Mouse (Mus musculus) frontal cortex, adult (tissue): ENCODE results near the gene Otogl.

Source experiments
- ATAC-seq: cut with Nextera tagmentation; 2 replicates; pipeline ENCODE4 v1.9.2; 2017; ENCODE audit warnings: mild to moderate bottlenecking, moderate library complexity, mixed read lengths; ENCODE audit not compliant: low TSS enrichment

The Otogl gene

GRCm38 (mm10) chr10:107905274-107906034 lies 6.5 kb downstream of the Otogl start:
- ATAC-seq: no peak

GRCm38 (mm10) chr10:107901958-107902357 lies 10.0 kb downstream of the Otogl start:
- ATAC-seq: no peak

- no peak for ATAC-seq
Observed at GRCm38 (mm10) chr10:107901204-107901879, 10.6 kb downstream of the Otogl start.

GRCm38 (mm10) chr10:107899946-107900345 lies 12.0 kb downstream of the Otogl start:
- no peak for ATAC-seq

- no peak for ATAC-seq
Observed at GRCm38 (mm10) chr10:107896158-107896557, 15.8 kb downstream of the Otogl start.

- ATAC-seq: no peak
Observed at GRCm38 (mm10) chr10:107894663-107895581, 17.0 kb downstream of the Otogl start.

- no peak for ATAC-seq
Observed at GRCm38 (mm10) chr10:107890400-107890799, 21.5 kb downstream of the Otogl start.

GRCm38 (mm10) chr10:107872542-107872941 lies 39.4 kb downstream of the Otogl start:
- no peak for ATAC-seq

- no peak for ATAC-seq
Observed at GRCm38 (mm10) chr10:107872109-107872508, 39.8 kb downstream of the Otogl start.

- no peak for ATAC-seq
Observed at GRCm38 (mm10) chr10:107870540-107870939, 41.4 kb downstream of the Otogl start.

- no peak for ATAC-seq
Observed at GRCm38 (mm10) chr10:107868904-107869303, 43.0 kb downstream of the Otogl start.

GRCm38 (mm10) chr10:107867414-107867813 lies 44.5 kb downstream of the Otogl start:
- no peak for ATAC-seq

GRCm38 (mm10) chr10:107860235-107860917 lies 51.6 kb downstream of the Otogl start:
- ATAC-seq: no peak

- no peak for ATAC-seq
Observed at GRCm38 (mm10) chr10:107859220-107859619, 52.7 kb downstream of the Otogl start.

- ATAC-seq: peak; percentile 93
Observed at GRCm38 (mm10) chr10:107858684-107859083, 53.2 kb downstream of the Otogl start.

GRCm38 (mm10) chr10:107844906-107845305 lies 67.0 kb downstream of the Otogl start:
- ATAC-seq: no peak

- ATAC-seq: no peak
Observed at GRCm38 (mm10) chr10:107834452-107835239, 77.3 kb downstream of the Otogl start.

- ATAC-seq: no peak
Observed at GRCm38 (mm10) chr10:107829151-107829550, 82.8 kb downstream of the Otogl start.

GRCm38 (mm10) chr10:107813814-107814483 lies 98.0 kb downstream of the Otogl start:
- ATAC-seq: peak; percentile 89
